Mouse (Mus musculus): Measurements from ENCODE around the gene Ipo9.

GRCm38 (mm10) chr1:135471742-135472141, 41.4 kb upstream of the Ipo9 start:
- TF ChIP-seq CTCF (IDR thresholded peaks at IDR 0.05; ENCODE audit: low read depth) (no peak), EP300 (IDR thresholded peaks at IDR 0.05; ENCODE audit: low read depth) (no peak)

Data from liver, embryonic 14.5 days (tissue).